Mouse (Mus musculus) MN1 (cell line): ENCODE measurements around the gene Ifna2.

Source experiments
- DNase-seq: peaks from one replicate; pipeline ENCODE4 v3.0.0-alpha.2; 2016; ENCODE audit warnings: low spot score

Gene Ifna2

DNA sequence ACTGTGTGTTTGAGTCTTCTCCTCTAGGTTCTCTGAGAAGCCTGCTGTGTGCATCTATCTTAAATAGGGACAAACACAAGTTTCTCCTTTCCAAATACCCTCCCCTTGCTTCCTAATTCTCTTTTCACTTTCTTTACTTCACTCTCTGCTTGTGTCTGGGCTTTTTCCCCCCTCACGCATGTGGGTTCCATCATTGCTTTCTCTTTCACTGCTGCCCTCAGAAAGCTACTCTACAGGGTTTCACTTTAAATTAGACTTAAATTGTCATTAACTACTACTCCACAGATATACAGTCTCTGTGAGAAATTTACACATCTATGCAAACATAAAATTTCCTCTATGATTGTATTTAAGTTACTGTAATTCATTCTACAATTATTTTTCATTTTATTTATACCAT lies at the start of gene Ifna2:
Ifna2 (minus strand) TSS at position 101 of the 400 bp plus-strand sequence.
- DNase-seq: no peak

DNA sequence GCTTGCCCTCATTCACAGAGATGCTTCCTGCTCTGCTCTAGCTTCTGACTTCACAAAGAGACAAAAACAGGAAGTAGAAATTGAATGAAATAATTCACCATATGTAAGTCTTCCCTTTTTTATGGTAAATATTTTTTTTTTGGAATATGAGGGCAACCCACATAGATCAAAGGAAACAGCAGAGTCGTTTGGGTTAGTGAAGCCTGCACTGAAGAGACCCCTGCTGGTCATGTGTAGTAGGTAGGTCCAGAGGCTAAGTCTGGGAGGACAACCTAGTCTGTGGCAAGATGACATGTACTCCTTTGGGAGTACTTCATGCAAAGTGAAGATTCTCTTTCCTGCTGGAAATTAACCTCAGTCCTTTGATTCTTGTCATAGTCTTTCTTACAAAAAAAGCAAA lies 43.6 kb upstream of the Ifna2 start:
- DNase-seq: peak; percentile 40

DNA sequence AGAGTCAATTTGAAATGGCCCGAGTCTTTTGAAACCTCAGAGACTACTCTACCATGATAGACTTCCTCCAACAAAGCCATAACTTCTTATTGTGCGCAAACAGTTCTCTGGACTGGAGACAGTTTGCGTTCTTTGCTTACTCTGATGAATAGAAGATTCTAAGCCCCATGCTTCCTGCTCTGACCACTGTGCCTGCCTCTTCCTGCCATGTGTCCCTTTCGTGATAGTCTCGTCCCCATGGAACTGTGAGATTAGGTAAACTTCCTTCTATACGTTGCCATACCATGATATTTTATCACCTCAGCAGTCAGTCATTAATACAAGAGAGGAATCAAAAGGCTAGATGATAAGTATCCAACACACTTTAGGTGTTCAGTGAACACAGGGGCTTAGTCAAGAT lies 43.0 kb upstream of the Ifna2 start:
- DNase-seq: no peak

DNA sequence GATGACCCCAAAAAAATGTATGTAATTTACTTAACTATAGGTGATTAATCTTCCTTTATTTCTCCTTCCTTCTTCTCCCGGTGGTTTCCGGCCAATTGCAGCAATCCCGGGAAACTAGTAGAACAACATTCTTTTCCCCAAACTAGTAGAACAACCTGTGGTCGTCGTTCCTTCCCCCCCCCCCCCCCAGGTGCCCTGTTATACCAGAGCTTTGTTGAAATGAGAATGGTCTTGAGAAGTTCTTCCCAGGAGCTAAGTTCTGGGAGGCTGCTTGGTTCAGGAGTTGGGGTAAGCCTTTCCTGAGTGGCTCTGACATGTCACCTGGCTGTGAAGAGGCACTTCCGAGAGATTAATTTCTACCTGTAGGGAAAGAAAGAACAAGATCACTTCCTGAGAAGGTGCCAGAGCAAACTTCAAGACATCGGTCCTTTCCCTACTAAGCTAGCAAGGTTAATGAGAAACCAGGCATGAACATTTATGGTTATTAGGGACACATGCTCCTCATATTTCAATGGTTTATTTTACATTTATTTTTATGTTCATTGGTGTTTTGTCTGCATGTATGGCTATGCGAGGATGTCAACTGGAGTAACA lies 39.9 kb upstream of the Ifna2 start:
- DNase-seq: no peak

DNA sequence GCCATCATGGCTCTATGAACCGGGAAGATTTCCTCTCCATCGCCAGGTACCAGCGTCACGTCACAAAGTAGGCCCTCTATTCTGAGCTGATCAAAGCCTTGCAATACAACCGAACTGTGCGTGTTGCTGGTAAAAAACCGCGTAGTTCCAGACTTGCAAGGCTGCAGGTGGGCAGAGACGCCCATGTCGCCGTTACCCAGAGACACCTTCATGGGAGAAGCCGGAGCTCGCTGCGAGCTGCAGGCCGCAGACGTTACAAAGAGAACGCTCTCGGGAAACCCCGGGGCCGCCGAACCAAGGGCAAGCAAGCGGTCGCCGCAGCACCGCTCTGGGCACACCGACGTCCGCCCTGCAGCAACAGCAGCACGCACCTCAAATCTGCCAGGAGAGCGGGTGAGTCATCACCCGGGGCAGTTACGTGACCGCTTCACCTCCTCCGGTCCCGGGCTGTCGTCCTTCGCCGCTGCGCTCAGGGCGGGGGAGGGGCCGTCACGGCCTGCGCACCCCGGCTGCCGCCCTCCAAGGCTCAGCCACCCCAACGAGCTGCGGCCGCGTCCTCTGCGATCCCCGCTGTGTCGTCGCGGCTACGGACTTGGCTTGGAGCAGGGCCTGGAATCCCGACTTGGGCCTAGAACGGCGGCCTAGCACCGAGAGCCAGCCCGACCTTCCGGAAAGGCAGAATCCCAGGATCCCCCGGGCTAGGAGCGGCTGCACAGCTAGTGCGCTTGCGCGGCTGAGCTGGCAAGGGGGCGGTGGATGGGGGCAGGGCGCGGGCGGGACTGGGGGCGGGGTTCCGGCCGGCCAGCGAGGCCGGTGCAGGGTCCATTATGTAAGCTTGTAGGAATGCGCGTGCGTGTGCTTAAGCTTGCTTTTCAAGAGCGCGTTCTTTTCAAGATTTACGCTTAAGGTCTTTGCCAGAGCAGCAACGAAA lies 38.3 kb upstream of the Ifna2 start, which contains the start of the genes Gm26566 and Klhl9:
Gm26566 (plus strand) TSS at position 15 of the 931 bp plus-strand sequence.
Klhl9 (minus strand) TSS at position 675 of the 931 bp plus-strand sequence.
- DNase-seq: peak; percentile 90

DNA sequence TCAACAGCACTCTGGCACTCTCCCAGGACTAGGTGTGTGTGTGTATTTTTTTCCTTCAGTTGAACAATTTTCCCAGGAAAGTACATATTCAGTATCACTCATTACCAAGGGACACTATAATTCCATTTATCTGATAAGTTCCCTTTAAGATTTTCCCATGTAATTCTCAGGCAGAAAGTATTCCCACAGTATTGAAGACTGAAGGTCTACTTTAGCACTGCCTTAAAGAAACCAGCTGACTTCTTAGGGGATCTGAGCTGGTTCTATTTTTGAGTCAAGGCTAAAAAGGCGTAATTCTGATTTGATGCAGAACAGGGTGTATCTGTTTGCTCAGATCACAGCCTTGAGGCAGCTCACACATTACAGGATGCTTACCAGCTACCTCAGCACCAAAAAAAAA lies 35.0 kb upstream of the Ifna2 start:
- no peak for DNase-seq

DNA sequence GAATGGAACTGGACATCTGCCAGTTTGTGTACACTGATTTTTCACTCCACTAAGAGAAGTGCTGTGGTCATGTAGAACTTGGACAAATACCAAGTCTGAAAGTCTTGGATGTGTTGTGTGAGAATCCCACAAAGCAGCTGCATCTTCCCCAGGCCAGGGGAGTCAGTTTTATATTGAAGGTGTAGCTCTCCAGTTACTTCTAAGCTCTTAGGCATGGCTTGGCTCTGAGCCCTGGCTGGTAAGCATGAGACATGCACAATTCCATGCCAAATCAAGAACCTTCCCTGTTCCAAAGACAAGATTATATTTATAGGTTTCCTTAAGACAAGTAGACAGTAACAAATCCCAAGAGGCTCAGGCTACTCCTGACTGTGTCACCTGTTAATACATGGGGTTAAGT lies 31.3 kb upstream of the Ifna2 start:
- DNase-seq: peak; percentile 16

DNA sequence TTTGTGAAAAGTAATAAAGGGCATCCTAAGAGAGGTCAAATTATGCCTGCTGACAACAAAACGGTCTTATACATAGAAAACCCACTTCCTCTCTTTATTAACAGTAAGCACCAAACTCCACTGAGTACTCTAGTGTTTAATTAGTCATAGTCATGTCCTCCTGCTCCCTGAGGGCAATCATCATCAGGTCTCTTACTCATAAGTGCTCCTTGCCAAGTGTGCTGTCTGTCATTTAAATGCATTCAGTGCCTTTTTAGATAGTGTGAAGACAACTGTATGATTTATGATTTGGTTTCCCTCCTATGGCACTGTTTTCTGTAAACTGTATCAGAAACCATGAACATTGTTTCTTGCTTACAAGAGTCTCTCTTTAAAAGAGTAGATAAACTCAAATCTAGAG lies 30.6 kb upstream of the Ifna2 start:
- peak; percentile 23 for DNase-seq

DNA sequence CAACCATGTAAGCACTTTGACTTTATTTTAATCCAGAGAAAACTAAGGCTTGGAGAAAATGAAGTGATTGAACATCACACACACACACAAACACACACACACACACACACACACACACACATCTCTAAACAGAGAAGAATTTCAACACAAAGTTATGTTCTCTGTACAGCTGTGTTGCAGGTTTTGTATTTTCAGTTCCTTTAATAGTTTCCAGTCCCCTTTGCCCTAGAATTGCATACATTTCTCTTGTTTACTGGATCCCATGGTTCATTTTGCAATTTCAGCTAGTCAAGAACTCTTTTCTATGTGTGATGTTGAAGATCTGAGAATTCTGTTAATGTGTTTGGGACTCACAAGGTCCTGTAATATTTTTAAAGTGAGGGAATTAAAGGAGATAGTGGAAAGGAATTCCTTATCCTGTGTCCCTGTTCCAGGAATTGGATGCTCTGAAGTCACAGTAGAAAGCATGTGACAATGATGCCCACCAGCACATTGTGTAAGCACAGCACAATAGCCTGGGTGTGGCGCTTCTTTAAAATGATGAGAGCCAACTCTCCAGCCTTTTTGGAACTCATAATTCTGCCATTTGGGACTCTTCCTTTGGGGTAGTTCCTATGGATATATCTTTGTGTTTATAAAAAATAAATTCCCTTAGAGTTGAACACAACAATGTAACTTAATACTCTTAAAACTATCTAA lies 23.6 kb upstream of the Ifna2 start:
- no peak for DNase-seq

DNA sequence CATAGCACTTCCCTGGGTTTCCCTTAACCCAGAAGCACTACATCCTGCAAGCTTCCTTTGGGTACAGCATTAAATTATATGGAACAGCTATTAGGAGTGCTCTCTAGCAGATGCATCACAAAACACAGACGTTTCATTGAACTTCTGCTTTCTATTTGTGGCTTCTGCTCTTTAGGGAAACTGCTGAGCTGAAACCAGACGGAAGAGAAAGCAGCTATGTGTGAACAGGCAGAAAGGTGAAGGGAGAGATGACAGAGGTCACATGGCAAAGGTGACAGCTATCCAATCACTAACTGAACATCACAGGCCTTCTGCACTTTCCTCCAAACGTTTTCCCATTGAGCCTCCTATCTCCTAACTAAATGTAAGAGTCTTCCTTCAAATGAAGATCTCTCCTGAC lies 22.2 kb upstream of the Ifna2 start:
- DNase-seq: no peak

DNA sequence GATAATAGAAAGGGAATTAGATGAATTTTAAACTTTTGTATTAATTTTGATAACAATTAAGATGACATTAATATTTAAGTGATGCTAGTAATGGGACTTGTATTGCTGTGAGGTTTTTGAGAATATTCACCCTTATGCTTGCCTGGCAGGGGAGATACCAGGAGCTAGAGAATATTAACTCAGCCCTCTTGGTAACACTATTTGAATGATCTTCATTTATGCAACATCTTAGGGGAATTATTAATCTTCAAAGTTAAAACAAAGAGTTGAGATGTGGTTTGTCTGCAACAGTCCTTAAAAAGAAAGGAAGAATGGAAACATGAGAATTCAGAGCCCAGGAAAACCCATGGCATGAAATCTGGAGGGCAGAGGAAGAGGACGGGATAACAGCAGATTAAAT lies 15.6 kb upstream of the Ifna2 start:
- no peak for DNase-seq

DNA sequence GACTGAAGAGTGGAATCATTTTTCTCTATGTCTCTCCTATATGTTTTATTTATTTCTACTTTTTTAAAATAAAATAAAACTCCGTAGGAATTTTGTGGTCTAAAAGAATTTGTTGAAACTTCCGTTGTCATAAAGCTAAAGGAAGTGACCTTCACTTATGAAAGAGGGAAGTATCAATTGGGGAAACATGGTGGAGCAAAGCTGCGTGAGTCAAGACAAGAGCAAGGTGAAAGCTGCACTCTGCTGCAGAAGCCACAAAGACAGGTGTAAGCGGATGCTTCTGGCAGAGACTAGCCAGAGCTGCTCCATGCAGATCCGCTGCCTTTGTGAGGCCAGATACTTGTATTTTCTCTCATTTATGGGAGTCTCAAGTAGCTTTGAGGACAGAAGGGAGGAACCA lies 15.1 kb upstream of the Ifna2 start:
- DNase-seq: no peak

DNA sequence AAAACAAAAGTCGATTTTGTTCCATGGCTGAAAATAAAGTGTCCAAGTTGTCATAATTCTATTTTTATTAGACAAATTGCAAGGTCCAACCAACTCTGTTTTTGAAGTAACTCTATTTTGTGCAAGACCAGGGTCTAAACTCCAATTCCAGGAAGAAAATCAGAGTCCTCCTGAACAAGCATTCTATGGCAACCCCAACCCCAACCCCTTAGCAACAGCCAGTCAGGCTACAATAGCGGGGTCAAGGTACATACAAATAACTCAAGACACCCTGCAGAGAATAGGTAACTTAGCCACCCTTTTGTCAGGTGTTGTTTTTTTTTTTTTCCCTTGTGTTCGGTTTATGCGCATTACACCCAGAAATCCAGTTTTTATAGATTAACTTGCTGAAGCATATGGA lies 14.0 kb upstream of the Ifna2 start:
- DNase-seq: no peak

DNA sequence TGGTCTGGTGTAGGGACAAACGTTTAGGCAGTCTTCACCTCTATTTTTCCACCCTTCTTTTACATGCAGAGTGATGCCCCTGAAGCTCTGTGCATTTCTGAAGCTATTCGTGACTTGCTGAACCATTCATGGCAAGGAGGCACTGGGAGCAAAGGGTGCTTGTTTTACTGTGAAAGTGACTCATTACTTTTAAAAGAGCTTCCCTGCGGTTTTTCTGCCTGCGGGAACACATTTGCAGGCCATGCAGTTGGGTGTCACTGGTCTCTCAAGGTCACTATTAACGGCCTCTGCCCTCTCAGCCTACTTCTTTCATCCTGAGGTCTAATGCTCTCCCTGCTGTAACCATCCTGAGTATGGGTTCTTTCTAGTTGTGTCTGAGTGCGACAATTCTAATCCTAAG lies 13.4 kb upstream of the Ifna2 start:
- no peak for DNase-seq

DNA sequence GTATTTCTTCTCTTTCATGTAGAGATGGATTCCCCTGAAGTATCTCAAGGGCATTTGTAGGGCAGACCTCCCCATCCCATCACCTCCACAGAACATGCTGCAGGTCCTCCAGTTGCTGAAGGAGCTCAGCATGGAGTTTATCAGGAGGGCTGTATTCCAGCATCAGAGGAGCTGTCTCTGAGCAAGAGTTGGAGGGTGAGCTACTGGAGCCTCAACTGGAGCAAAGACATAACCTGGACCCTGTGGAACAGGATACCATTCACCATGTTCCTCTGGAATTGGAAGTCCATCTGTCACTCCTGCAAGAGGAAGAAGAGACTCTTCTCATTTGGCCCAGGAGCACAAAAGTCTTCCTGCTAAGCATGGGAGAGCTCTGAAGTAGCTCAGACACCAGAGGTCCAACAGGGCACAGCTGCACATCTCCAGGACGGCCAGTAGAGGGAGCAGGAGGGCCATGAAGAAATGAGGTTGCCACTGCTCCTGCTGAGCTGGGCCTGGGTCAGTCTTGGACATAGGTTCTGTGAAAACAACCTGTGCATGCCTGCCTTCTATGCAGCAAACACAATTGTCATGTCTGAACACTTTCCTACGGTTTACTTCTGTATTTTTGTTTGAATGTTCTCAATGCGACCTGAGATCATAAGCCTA lies 12.6 kb upstream of the Ifna2 start:
- peak; percentile 78 for DNase-seq

DNA sequence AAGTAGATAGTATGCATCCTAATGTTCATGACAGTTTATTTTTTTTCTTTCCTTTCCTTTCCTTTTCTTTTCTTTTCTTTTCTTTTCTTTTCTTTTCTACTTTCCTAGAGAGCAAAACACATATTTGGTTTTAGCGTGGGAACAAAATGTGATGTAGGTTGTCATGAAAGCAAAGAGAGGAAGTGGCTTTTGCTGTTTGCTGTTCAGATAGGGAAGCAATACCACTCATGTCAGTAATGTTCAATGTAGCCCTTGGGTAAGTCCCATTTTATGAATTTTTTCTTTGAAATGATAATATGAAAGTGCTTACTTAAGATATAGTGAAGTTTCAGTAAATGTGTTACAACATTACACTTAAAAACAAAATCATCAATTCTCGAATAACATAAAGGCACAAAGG lies 9.7 kb upstream of the Ifna2 start:
- no peak for DNase-seq

DNA sequence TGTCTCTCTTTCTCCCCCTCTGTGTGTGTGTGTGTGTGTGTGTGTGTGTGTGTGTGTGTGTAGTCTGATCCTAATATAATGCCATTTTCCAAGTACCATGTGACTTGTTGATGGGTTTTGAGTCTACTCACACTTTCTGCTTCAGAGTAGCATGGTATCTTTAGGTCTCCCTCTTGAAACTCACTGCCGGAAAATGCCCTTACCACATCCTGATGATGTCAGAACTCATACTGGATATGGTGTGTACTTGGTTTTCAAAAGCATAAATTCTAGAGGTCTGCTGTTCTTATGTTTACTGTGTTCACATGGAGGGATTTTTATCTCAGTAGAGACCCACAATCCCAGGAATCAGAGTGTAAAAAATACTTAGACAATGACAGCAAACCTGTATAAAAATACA lies 8.8 kb upstream of the Ifna2 start:
- no peak for DNase-seq

DNA sequence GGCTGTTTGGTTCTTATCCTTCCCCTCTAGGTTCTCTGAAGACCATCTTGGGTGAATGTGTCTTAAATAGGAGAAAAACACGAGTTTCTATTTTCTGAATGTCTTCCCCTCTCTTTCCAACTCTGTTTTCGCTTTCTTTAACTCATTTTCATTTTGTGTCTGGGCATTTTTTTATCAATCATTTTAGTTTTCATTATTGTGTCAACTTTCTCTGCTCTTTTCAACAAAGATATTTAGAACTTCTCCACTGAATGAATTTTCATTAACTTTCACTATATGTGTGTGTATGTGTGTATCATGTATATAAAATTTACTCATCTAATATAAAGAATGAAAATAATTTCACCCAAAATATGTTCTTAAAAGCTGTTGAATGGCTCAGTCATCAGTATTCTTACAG lies 7.5 kb upstream of the Ifna2 start, which contains the start of gene Ifnab:
Ifnab (minus strand) TSS at position 101 of the 400 bp plus-strand sequence.
- no peak for DNase-seq

DNA sequence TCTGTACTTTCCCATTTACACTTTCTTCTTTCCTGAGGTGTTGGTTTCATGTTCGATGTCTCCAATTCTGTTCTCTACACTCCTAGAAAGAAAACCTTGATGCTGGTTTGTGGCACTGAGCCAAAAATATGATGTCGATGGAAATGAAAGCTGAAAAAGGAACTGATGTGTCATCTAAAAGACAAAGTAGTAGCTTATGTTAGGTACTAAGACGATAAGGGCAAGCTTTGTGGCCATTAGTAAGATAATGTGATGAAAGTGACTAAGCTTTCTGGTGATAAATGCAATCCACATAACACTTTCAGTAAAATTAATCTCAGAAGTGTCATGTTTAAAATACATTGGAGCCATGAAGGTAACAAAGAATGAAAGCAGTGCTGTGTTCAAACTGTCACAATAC lies 2.4 kb downstream of the Ifna2 start:
- DNase-seq: no peak

DNA sequence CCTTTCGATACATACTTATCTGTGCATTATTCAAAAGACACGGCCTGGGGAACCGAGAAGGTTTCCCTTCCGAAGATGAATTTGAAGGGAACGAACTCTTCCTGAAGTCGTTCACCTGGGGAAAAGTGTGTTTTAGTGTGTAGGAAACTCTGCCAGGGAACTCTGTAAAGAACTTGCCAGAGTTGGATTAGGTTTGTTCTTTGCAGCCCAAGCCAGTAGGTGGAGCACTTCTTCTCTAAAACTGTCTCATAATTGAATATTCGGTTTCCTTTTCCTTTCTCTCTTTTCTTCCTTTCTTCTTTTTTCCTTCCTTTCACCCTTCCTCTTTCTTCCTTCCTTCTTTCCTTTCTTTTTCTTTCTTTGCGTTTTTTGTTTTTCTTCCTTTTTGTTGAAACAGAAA lies 3.4 kb downstream of the Ifna2 start:
- DNase-seq: peak; percentile 9

DNA sequence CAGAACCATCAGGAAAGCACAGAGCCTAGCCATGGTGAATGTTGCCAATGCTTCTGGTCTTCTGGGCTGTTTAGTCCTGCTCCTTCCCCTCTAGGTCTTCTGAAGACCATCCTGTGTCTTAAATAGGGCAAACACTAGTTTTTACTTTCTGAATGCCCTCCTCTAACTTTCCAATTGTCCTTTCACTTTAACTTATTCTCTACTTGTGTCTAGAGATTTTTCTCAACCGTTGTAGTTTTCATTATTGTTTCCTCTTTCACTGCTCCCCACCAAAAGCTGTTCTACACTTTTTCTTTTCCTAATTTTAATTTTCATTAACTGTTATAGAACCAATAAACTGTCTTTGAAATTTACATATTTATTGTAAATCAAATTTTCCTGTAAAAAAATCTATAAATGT lies 6.9 kb downstream of the Ifna2 start, which contains the start of gene Ifna16:
Ifna16 (minus strand) TSS at position 101 of the 400 bp plus-strand sequence.
- DNase-seq: no peak

DNA sequence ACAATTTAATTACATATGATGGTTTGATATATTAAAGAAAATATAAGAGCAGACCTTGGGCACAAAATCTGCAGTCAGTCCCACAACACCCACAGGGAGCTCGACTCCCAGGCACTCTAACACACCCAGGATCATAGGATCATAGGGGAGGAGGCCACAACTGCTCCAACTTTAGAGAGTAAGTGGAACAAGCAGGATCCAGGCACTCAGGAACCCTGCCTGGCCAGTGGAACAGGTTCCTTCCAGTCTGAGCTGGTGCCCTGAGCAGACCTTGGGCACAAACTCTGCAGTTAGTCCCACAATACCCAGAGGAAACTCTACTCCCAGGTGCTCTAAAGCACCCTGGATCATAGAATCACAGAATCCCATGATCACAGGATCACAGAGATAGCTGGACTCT lies 28.3 kb downstream of the Ifna2 start:
- no peak for DNase-seq
